Mouse (Mus musculus): ENCODE results near the gene Lrp8. TPM values are rescaled to one million over a fixed set of nuclear protein-coding genes. Genes with fewer than 3 reads are reported as not detected.

Lrp8 gene
- polyA plus RNA-seq, 1 experiment from 2014 or later: 58.1 TPM

- Histone ChIP-seq H3K9ac (replicated peaks; ENCODE audit: low read length) (no peak overlapping the region), H3K4me3 (replicated peaks; ENCODE audit: low read depth, low read length) (no peak overlapping the region), H3K27ac (replicated peaks; ENCODE audit: low read depth, low read length) (peak overlapping the region; percentile 15; the same call in 1 of the 2 replicates), H3K4me2 (ENCODE audit: low read length) (no peak overlapping the region), H3K27me3 (ENCODE audit: control insufficient read depth, insufficient read depth, low read length) (peaks cover 11% of the 10 kb centered on the region; the same call in 1 of the 2 replicates), H3K9me3 (ENCODE audit: control insufficient read depth, low read length) (no peaks in the 10 kb centered on the region), H3K36me3 (ENCODE audit: control insufficient read depth, insufficient read depth, low read length) (peaks cover 50% of the 10 kb centered on the region), H3K4me1 (ENCODE audit: control insufficient read depth, insufficient read depth, low read length) (no peaks in the 10 kb centered on the region)
- DNase-seq: peak; percentile 88
- 0 out of 2 replicates have a peak, but pooled peaks have one; percentile 15 for ATAC-seq (ENCODE audit: low FRiP score, low TSS enrichment)
- WGBS: 2% methylated on average over 10 of the region's 10 CpGs
Observed at GRCm38 (mm10) chr4:107844971-107845370, 42.9 kb downstream of the Lrp8 start.

GRCm38 (mm10) chr4:107846795-107847194 lies 44.7 kb downstream of the Lrp8 start:
- Histone ChIP-seq H3K4me1 (ENCODE audit: control insufficient read depth, insufficient read depth, low read length) (no peaks in the 10 kb centered on the region), H3K4me3 (replicated peaks; ENCODE audit: low read depth, low read length) (no peak overlapping the region), H3K9me3 (ENCODE audit: control insufficient read depth, low read length) (no peaks in the 10 kb centered on the region), H3K27ac (replicated peaks; ENCODE audit: low read depth, low read length) (no peak overlapping the region), H3K36me3 (ENCODE audit: control insufficient read depth, insufficient read depth, low read length) (peaks cover 68% of the 10 kb centered on the region), H3K9ac (replicated peaks; ENCODE audit: low read length) (no peak overlapping the region), H3K4me2 (ENCODE audit: low read length) (no peak overlapping the region), H3K27me3 (ENCODE audit: control insufficient read depth, insufficient read depth, low read length) (peaks cover 11% of the 10 kb centered on the region; the same call in 1 of the 2 replicates)
- no peak for DNase-seq
- WGBS: 66% methylated on average over 7 of the region's 7 CpGs
- no peak for ATAC-seq (ENCODE audit: low FRiP score, low TSS enrichment)

- Histone ChIP-seq H3K9ac (replicated peaks; ENCODE audit: low read length) (no peak overlapping the region), H3K4me3 (replicated peaks; ENCODE audit: low read depth, low read length) (no peak overlapping the region), H3K27ac (replicated peaks; ENCODE audit: low read depth, low read length) (no peak overlapping the region), H3K9me3 (ENCODE audit: control insufficient read depth, low read length) (no peaks in the 10 kb centered on the region), H3K4me2 (ENCODE audit: low read length) (no peak overlapping the region), H3K27me3 (ENCODE audit: control insufficient read depth, insufficient read depth, low read length) (peaks cover 11% of the 10 kb centered on the region; the same call in 1 of the 2 replicates), H3K36me3 (ENCODE audit: control insufficient read depth, insufficient read depth, low read length) (peaks cover 80% of the 10 kb centered on the region), H3K4me1 (ENCODE audit: control insufficient read depth, insufficient read depth, low read length) (no peaks in the 10 kb centered on the region)
- WGBS: 92% methylated on average over 5 of the region's 5 CpGs
- DNase-seq (no peak), ATAC-seq (ENCODE audit: low FRiP score, low TSS enrichment) (no peak)
Observed at GRCm38 (mm10) chr4:107848546-107848945, 46.5 kb downstream of the Lrp8 start.

GRCm38 (mm10) chr4:107849621-107850020 lies 47.6 kb downstream of the Lrp8 start:
- peaks cover 86% of the 10 kb centered on the region for H3K36me3 ChIP-seq (ENCODE audit: control insufficient read depth, insufficient read depth, low read length)
- peaks cover 11% of the 10 kb centered on the region; the same call in 1 of the 2 replicates for H3K27me3 ChIP-seq (ENCODE audit: control insufficient read depth, insufficient read depth, low read length)
- DNase-seq (no peak), ATAC-seq (ENCODE audit: low FRiP score, low TSS enrichment) (no peak)
- no peak overlapping the region for H3K4me2 ChIP-seq (ENCODE audit: low read length)
- H3K9me3 ChIP-seq (ENCODE audit: control insufficient read depth, low read length): no peaks in the 10 kb centered on the region
- no peak overlapping the region for H3K9ac ChIP-seq (replicated peaks; ENCODE audit: low read length)
- no peak overlapping the region for H3K27ac ChIP-seq (replicated peaks; ENCODE audit: low read depth, low read length)
- no peaks in the 10 kb centered on the region for H3K4me1 ChIP-seq (ENCODE audit: control insufficient read depth, insufficient read depth, low read length)
- WGBS: 89% methylated on average over 9 of the region's 9 CpGs
- H3K4me3 ChIP-seq (replicated peaks; ENCODE audit: low read depth, low read length): no peak overlapping the region

GRCm38 (mm10) chr4:107850091-107850490 lies 48.0 kb downstream of the Lrp8 start:
- Histone ChIP-seq H3K4me3 (replicated peaks; ENCODE audit: low read depth, low read length) (no peak overlapping the region), H3K4me2 (ENCODE audit: low read length) (no peak overlapping the region), H3K9me3 (ENCODE audit: control insufficient read depth, low read length) (no peaks in the 10 kb centered on the region), H3K4me1 (ENCODE audit: control insufficient read depth, insufficient read depth, low read length) (no peaks in the 10 kb centered on the region), H3K9ac (replicated peaks; ENCODE audit: low read length) (no peak overlapping the region), H3K27me3 (ENCODE audit: control insufficient read depth, insufficient read depth, low read length) (peaks cover 10% of the 10 kb centered on the region; the same call in 1 of the 2 replicates), H3K27ac (replicated peaks; ENCODE audit: low read depth, low read length) (no peak overlapping the region), H3K36me3 (ENCODE audit: control insufficient read depth, insufficient read depth, low read length) (peaks cover 91% of the 10 kb centered on the region)
- WGBS: 90% methylated on average over 8 of the region's 8 CpGs
- DNase-seq (no peak), ATAC-seq (ENCODE audit: low FRiP score, low TSS enrichment) (no peak)

GRCm38 (mm10) chr4:107853333-107853732 lies 51.3 kb downstream of the Lrp8 start:
- Histone ChIP-seq H3K4me1 (ENCODE audit: control insufficient read depth, insufficient read depth, low read length) (no peaks in the 10 kb centered on the region), H3K27ac (replicated peaks; ENCODE audit: low read depth, low read length) (no peak overlapping the region), H3K36me3 (ENCODE audit: control insufficient read depth, insufficient read depth, low read length) (peaks cover 99% of the 10 kb centered on the region), H3K9me3 (ENCODE audit: control insufficient read depth, low read length) (no peaks in the 10 kb centered on the region), H3K4me3 (replicated peaks; ENCODE audit: low read depth, low read length) (no peak overlapping the region), H3K4me2 (ENCODE audit: low read length) (no peak overlapping the region), H3K9ac (replicated peaks; ENCODE audit: low read length) (no peak overlapping the region), H3K27me3 (ENCODE audit: control insufficient read depth, insufficient read depth, low read length) (no peaks in the 10 kb centered on the region)
- WGBS: 95% methylated on average over 8 of the region's 8 CpGs
- DNase-seq (no peak), ATAC-seq (ENCODE audit: low FRiP score, low TSS enrichment) (no peak)

GRCm38 (mm10) chr4:107853836-107854235 lies 51.8 kb downstream of the Lrp8 start:
- H3K27ac ChIP-seq (replicated peaks; ENCODE audit: low read depth, low read length): no peak overlapping the region
- H3K4me2 ChIP-seq (ENCODE audit: low read length): no peak overlapping the region
- 87% methylated on average over 7 of the region's 7 CpGs for WGBS
- H3K36me3 ChIP-seq (ENCODE audit: control insufficient read depth, insufficient read depth, low read length): peaks cover 99% of the 10 kb centered on the region
- no peaks in the 10 kb centered on the region for H3K9me3 ChIP-seq (ENCODE audit: control insufficient read depth, low read length)
- no peak overlapping the region for H3K4me3 ChIP-seq (replicated peaks; ENCODE audit: low read depth, low read length)
- no peaks in the 10 kb centered on the region for H3K27me3 ChIP-seq (ENCODE audit: control insufficient read depth, insufficient read depth, low read length)
- no peak overlapping the region for H3K9ac ChIP-seq (replicated peaks; ENCODE audit: low read length)
- ATAC-seq (ENCODE audit: low FRiP score, low TSS enrichment): no peak
- H3K4me1 ChIP-seq (ENCODE audit: control insufficient read depth, insufficient read depth, low read length): no peaks in the 10 kb centered on the region
- DNase-seq: no peak

- WGBS: 67% methylated on average over 11 of the region's 11 CpGs
- no peak overlapping the region for H3K9ac ChIP-seq (replicated peaks; ENCODE audit: low read length)
- H3K4me3 ChIP-seq (replicated peaks; ENCODE audit: low read depth, low read length): no peak overlapping the region
- no peaks in the 10 kb centered on the region for H3K4me1 ChIP-seq (ENCODE audit: control insufficient read depth, insufficient read depth, low read length)
- H3K4me2 ChIP-seq (ENCODE audit: low read length): no peak overlapping the region
- ATAC-seq (ENCODE audit: low FRiP score, low TSS enrichment): no peak
- H3K27ac ChIP-seq (replicated peaks; ENCODE audit: low read depth, low read length): 0 out of 2 replicates have a peak overlapping the region, but pooled peaks have one; percentile 27
- H3K27me3 ChIP-seq (ENCODE audit: control insufficient read depth, insufficient read depth, low read length): no peaks in the 10 kb centered on the region
- no peak for DNase-seq
- no peaks in the 10 kb centered on the region for H3K9me3 ChIP-seq (ENCODE audit: control insufficient read depth, low read length)
- H3K36me3 ChIP-seq (ENCODE audit: control insufficient read depth, insufficient read depth, low read length): peaks cover 98% of the 10 kb centered on the region
Observed at GRCm38 (mm10) chr4:107856958-107857686, 55.1 kb downstream of the Lrp8 start.

GRCm38 (mm10) chr4:107858995-107859394 lies 56.9 kb downstream of the Lrp8 start:
- Histone ChIP-seq H3K9ac (replicated peaks; ENCODE audit: low read length) (no peak overlapping the region), H3K9me3 (ENCODE audit: control insufficient read depth, low read length) (no peaks in the 10 kb centered on the region), H3K4me1 (ENCODE audit: control insufficient read depth, insufficient read depth, low read length) (no peaks in the 10 kb centered on the region), H3K27ac (replicated peaks; ENCODE audit: low read depth, low read length) (no peak overlapping the region), H3K4me2 (ENCODE audit: low read length) (no peak overlapping the region), H3K27me3 (ENCODE audit: control insufficient read depth, insufficient read depth, low read length) (no peaks in the 10 kb centered on the region), H3K36me3 (ENCODE audit: control insufficient read depth, insufficient read depth, low read length) (peaks cover 95% of the 10 kb centered on the region), H3K4me3 (replicated peaks; ENCODE audit: low read depth, low read length) (no peak overlapping the region)
- ATAC-seq (ENCODE audit: low FRiP score, low TSS enrichment) (no peak), DNase-seq (no peak)
- WGBS: 90% methylated on average over 7 of the region's 7 CpGs
